Mouse (Mus musculus) brown adipose tissue, adult 24 weeks (tissue): ENCODE results near the gene Dnlz. TPM values are rescaled to one million over a fixed set of nuclear protein-coding genes. Genes with fewer than 3 reads are reported as not detected.

ENCODE experiments used
- H3K27ac ChIP-seq: fragments of 200-500 bp; replicated peaks from 2 replicates; pipeline ENCODE4 v1.5.1; 2012; ENCODE audit warnings: low read depth, mild to moderate bottlenecking, low read length
- H3K4me1 ChIP-seq: fragments of 200-500 bp; 2 replicates; pipeline ENCODE4 v1.6.1; 2012; ENCODE audit warnings: low read length, mixed read lengths; ENCODE audit not compliant: control insufficient read depth, insufficient read depth, insufficient read length
- H3K4me3 ChIP-seq: fragments of 200-500 bp; 2 replicates; pipeline ENCODE4 v1.5.1; 2012; ENCODE audit warnings: low read depth, mild to moderate bottlenecking, low read length, moderate library complexity; ENCODE audit not compliant: insufficient read depth
- polyA plus RNA-seq: library from polyadenylated mRNA; stranded (reverse); fragments of >200 nt; gene quantifications from 2 replicates; pipeline ENCODE4 v1.2.4, GENCODE M21; 2012; ENCODE audit not compliant: missing spikeins, insufficient read depth, insufficient read length

Dnlz gene
- polyA plus RNA-seq, 1 experiment = 32.9 TPM

- no peak overlapping the region for H3K4me3 ChIP-seq
- H3K27ac ChIP-seq = no peak overlapping the region
- no peaks in the 10 kb centered on the region for H3K4me1 ChIP-seq
These were observed 46.4 kb downstream of the Dnlz start for GRCm38 (mm10) chr2:26305555-26305954.

GRCm38 (mm10) chr2:26304711-26305110, 47.2 kb downstream of the Dnlz start:
- Histone ChIP-seq H3K4me3 (no peak overlapping the region), H3K4me1 (no peaks in the 10 kb centered on the region), H3K27ac (no peak overlapping the region)

- Histone ChIP-seq H3K27ac (no peak overlapping the region), H3K4me3 (no peak overlapping the region), H3K4me1 (no peaks in the 10 kb centered on the region)
These were observed 49.9 kb downstream of the Dnlz start for GRCm38 (mm10) chr2:26302005-26302503.

GRCm38 (mm10) chr2:26300808-26301174, 51.1 kb downstream of the Dnlz start:
- Histone ChIP-seq H3K4me3 (no peak overlapping the region), H3K27ac (no peak overlapping the region), H3K4me1 (no peaks in the 10 kb centered on the region)

GRCm38 (mm10) chr2:26300161-26300807, 51.6 kb downstream of the Dnlz start:
- Histone ChIP-seq H3K4me1 (no peaks in the 10 kb centered on the region), H3K27ac (no peak overlapping the region), H3K4me3 (no peak overlapping the region)

- Histone ChIP-seq H3K4me1 (no peaks in the 10 kb centered on the region), H3K4me3 (no peak overlapping the region), H3K27ac (no peak overlapping the region)
These were observed 52.6 kb downstream of the Dnlz start for GRCm38 (mm10) chr2:26299336-26299735.

GRCm38 (mm10) chr2:26298856-26299230, 53.1 kb downstream of the Dnlz start:
- no peaks in the 10 kb centered on the region for H3K4me1 ChIP-seq
- H3K27ac ChIP-seq = no peak overlapping the region
- no peak overlapping the region for H3K4me3 ChIP-seq

- Histone ChIP-seq H3K4me3 (no peak overlapping the region), H3K4me1 (no peaks in the 10 kb centered on the region), H3K27ac (no peak overlapping the region)
These were observed 53.6 kb downstream of the Dnlz start for GRCm38 (mm10) chr2:26298208-26298855.

Other genes starting within 250 kb of the Dnlz start
- gene Nacc2, start 228.9 kb downstream of the Dnlz start, polyA plus RNA-seq = 17.7 and 26.5 TPM in 2 replicates
- gene Lhx3, start 143.8 kb downstream of the Dnlz start, polyA plus RNA-seq = not detected in 2 replicates
- 4.3 and 5.2 TPM in 2 replicates for gene Qsox2, start 114.6 kb downstream of the Dnlz start, polyA plus RNA-seq
- not detected in 2 replicates for gene Ccdc187, start 57.6 kb downstream of the Dnlz start, polyA plus RNA-seq
- gene Gpsm1, start 36.6 kb downstream of the Dnlz start, polyA plus RNA-seq = 0.91 and 1.6 TPM in 2 replicates
- gene Card9, start 8.8 kb upstream of the Dnlz start, polyA plus RNA-seq = 0.79 and 3.7 TPM in 2 replicates
- 3.1 and 4.5 TPM in 2 replicates for gene Snapc4, start 28.5 kb upstream of the Dnlz start, polyA plus RNA-seq
- gene Entr1, start 37.2 kb upstream of the Dnlz start, polyA plus RNA-seq = 49.7 and 61.2 TPM in 2 replicates
- 75.4 and 83.9 TPM in 2 replicates for gene Pmpca, start 37.2 kb upstream of the Dnlz start, polyA plus RNA-seq
- 6.7 and 7.8 TPM in 2 replicates for gene Inpp5e, start 57.1 kb upstream of the Dnlz start, polyA plus RNA-seq
- 21.0 and 21.6 TPM in 2 replicates for gene Sec16a, start 93.1 kb upstream of the Dnlz start, polyA plus RNA-seq
- gene Notch1, start 164.6 kb upstream of the Dnlz start, polyA plus RNA-seq = 5.6 and 8.9 TPM in 2 replicates
- 75.5 and 80.4 TPM in 2 replicates for gene Egfl7, start 227.9 kb upstream of the Dnlz start, polyA plus RNA-seq
- not detected in 2 replicates for gene Gm20532, start 234.5 kb upstream of the Dnlz start, polyA plus RNA-seq